Mouse (Mus musculus): Measurements from ENCODE around the gene Kat8. TPM values are rescaled to one million over a fixed set of nuclear protein-coding genes. Genes with fewer than 3 reads are reported as not detected.

Gene Kat8
- polyA plus RNA-seq, 1 experiment, result 39.1 TPM

Other genes starting within 250 kb of the Kat8 start
- 23.3 and 25.7 TPM in 2 replicates for gene Bcl7c, start 203.6 kb upstream of the Kat8 start, polyA plus RNA-seq (2012; rRNA removed)
- 6.0 and 6.4 TPM in 2 replicates for gene Ctf1, start 199.8 kb upstream of the Kat8 start, polyA plus RNA-seq (2012; rRNA removed)
- gene Ctf2, start 180.3 kb upstream of the Kat8 start, polyA plus RNA-seq (2012; rRNA removed), result not detected in 2 replicates
- gene Fbxl19, start 168.0 kb upstream of the Kat8 start, polyA plus RNA-seq (2012; rRNA removed), result 58.3 and 62.6 TPM in 2 replicates
- gene Orai3, start 142.7 kb upstream of the Kat8 start, polyA plus RNA-seq (2012; rRNA removed), result 19.9 and 20.6 TPM in 2 replicates
- 20.2 and 21.8 TPM in 2 replicates for gene Setd1a, start 135.8 kb upstream of the Kat8 start, polyA plus RNA-seq (2012; rRNA removed)
- gene Gm49388, start 126.9 kb upstream of the Kat8 start, polyA plus RNA-seq (2012; rRNA removed), result 0.06 TPM in 1 of 2 replicates, not detected in the other
- 15.7 and 17.3 TPM in 2 replicates for gene Hsd3b7, start 111.9 kb upstream of the Kat8 start, polyA plus RNA-seq (2012; rRNA removed)
- 121 and 127 TPM in 2 replicates for gene Stx4a, start 88.2 kb upstream of the Kat8 start, polyA plus RNA-seq (2012; rRNA removed)
- gene Stx1b, start 88.0 kb upstream of the Kat8 start, polyA plus RNA-seq (2012; rRNA removed), result 374 and 443 TPM in 2 replicates
- 16.0 TPM in 2 replicates for gene Zfp646, start 36.3 kb upstream of the Kat8 start, polyA plus RNA-seq (2012; rRNA removed)
- gene Zfp668, start 35.7 kb upstream of the Kat8 start, polyA plus RNA-seq (2012; rRNA removed), result 13.9 and 15.1 TPM in 2 replicates
- gene Prss53, start 21.5 kb upstream of the Kat8 start, polyA plus RNA-seq (2012; rRNA removed), result 4.7 and 5.2 TPM in 2 replicates
- not detected in 2 replicates for gene Gm21974, start 17.1 kb upstream of the Kat8 start, polyA plus RNA-seq (2012; rRNA removed)
- 54.6 and 68.7 TPM in 2 replicates for gene Vkorc1, start 16.9 kb upstream of the Kat8 start, polyA plus RNA-seq (2012; rRNA removed)
- 50.4 and 51.0 TPM in 2 replicates for gene Bckdk, start 8.4 kb upstream of the Kat8 start, polyA plus RNA-seq (2012; rRNA removed)
- gene Prss8, start 17.6 kb downstream of the Kat8 start, polyA plus RNA-seq (2012; rRNA removed), result 0.36 and 0.86 TPM in 2 replicates
- gene Prss36, start 34.2 kb downstream of the Kat8 start, polyA plus RNA-seq (2012; rRNA removed), result 14.0 and 15.0 TPM in 2 replicates
- 446 and 481 TPM in 2 replicates for gene Fus, start 54.9 kb downstream of the Kat8 start, polyA plus RNA-seq (2012; rRNA removed)
- gene Pycard, start 81.4 kb downstream of the Kat8 start, polyA plus RNA-seq (2012; rRNA removed), result 7.5 and 10.1 TPM in 2 replicates
- 2.5 and 2.8 TPM in 2 replicates for gene Trim72, start 91.4 kb downstream of the Kat8 start, polyA plus RNA-seq (2012; rRNA removed)
- gene Itgam, start 150.1 kb downstream of the Kat8 start, polyA plus RNA-seq (2012; rRNA removed), result 9.4 and 14.6 TPM in 2 replicates
- 0.02 TPM in 1 of 2 replicates, not detected in the other for gene Gm49368, start 150.2 kb downstream of the Kat8 start, polyA plus RNA-seq (2012; rRNA removed)
- gene Itgax, start 217.0 kb downstream of the Kat8 start, polyA plus RNA-seq (2012; rRNA removed), result 0.30 and 0.32 TPM in 2 replicates
- gene Itgad, start 241.9 kb downstream of the Kat8 start, polyA plus RNA-seq (2012; rRNA removed), result 0.06 and 0.19 TPM in 2 replicates